Mouse (Mus musculus): ENCODE results near the gene Nxpe3. TPM values are rescaled to one million over a fixed set of nuclear protein-coding genes. Genes with fewer than 3 reads are reported as not detected.

The Nxpe3 gene
- under 1 TPM; 0.33 to 0.87 (median 0.44) TPM for total RNA-seq (2022)

- peak; percentile 82 for DNase-seq (ENCODE audit: low spot score)
Observed at GRCm38 (mm10) chr16:55894893-55895650, at the start of gene Nxpe3. TSS of gene Nxpe3 (minus strand) at chr16:55895285.

- DNase-seq (ENCODE audit: low spot score), result no peak
Observed at GRCm38 (mm10) chr16:55940781-55941180, 45.7 kb upstream of the Nxpe3 start.

GRCm38 (mm10) chr16:55939703-55940102 lies 44.6 kb upstream of the Nxpe3 start:
- no peak for DNase-seq (ENCODE audit: low spot score)

- DNase-seq (ENCODE audit: low spot score), result no peak
Observed at GRCm38 (mm10) chr16:55938761-55939160, 43.7 kb upstream of the Nxpe3 start.

- peak; percentile 95 for DNase-seq (ENCODE audit: low spot score)
Observed at GRCm38 (mm10) chr16:55934453-55935037, 39.5 kb upstream of the Nxpe3 start, which contains the start of gene Cep97. TSS of gene Cep97 (minus strand) at chr16:55934855.

GRCm38 (mm10) chr16:55933681-55934343 lies 38.7 kb upstream of the Nxpe3 start:
- DNase-seq (ENCODE audit: low spot score), result peak; percentile 11

- no peak for DNase-seq (ENCODE audit: low spot score)
Observed at GRCm38 (mm10) chr16:55924010-55924409, 28.9 kb upstream of the Nxpe3 start.

GRCm38 (mm10) chr16:55922079-55922478 lies 27.0 kb upstream of the Nxpe3 start:
- DNase-seq (ENCODE audit: low spot score), result no peak

GRCm38 (mm10) chr16:55914716-55915115 lies 19.6 kb upstream of the Nxpe3 start:
- no peak for DNase-seq (ENCODE audit: low spot score)

- DNase-seq (ENCODE audit: low spot score), result no peak
Observed at GRCm38 (mm10) chr16:55910208-55910793, 15.2 kb upstream of the Nxpe3 start.

GRCm38 (mm10) chr16:55906928-55907679 lies 12.0 kb upstream of the Nxpe3 start:
- no peak for DNase-seq (ENCODE audit: low spot score)

GRCm38 (mm10) chr16:55905370-55905769 lies 10.3 kb upstream of the Nxpe3 start:
- no peak for DNase-seq (ENCODE audit: low spot score)

- DNase-seq (ENCODE audit: low spot score), result no peak
Observed at GRCm38 (mm10) chr16:55901839-55902756, 7.0 kb upstream of the Nxpe3 start.

- peak; percentile 18 for DNase-seq (ENCODE audit: low spot score)
Observed at GRCm38 (mm10) chr16:55898385-55899002, 3.4 kb upstream of the Nxpe3 start.

GRCm38 (mm10) chr16:55895651-55896095 lies 588 bp upstream of the Nxpe3 start:
- no peak for DNase-seq (ENCODE audit: low spot score)

GRCm38 (mm10) chr16:55894536-55894892 lies 571 bp downstream of the Nxpe3 start:
- no peak for DNase-seq (ENCODE audit: low spot score)

- no peak for DNase-seq (ENCODE audit: low spot score)
Observed at GRCm38 (mm10) chr16:55893410-55894107, 1.5 kb downstream of the Nxpe3 start.

GRCm38 (mm10) chr16:55892484-55892883 lies 2.6 kb downstream of the Nxpe3 start:
- DNase-seq (ENCODE audit: low spot score), result no peak

- DNase-seq (ENCODE audit: low spot score), result no peak
Observed at GRCm38 (mm10) chr16:55891346-55891745, 3.7 kb downstream of the Nxpe3 start.
